Mouse (Mus musculus): Measurements from ENCODE around the gene Zmiz1. TPM values are rescaled to one million over a fixed set of nuclear protein-coding genes. Genes with fewer than 3 reads are reported as not detected.

Zmiz1 gene
- total and polyA plus RNA-seq, 3 experiments: 0.09 to 0.16 TPM; not detected in 1

DNA sequence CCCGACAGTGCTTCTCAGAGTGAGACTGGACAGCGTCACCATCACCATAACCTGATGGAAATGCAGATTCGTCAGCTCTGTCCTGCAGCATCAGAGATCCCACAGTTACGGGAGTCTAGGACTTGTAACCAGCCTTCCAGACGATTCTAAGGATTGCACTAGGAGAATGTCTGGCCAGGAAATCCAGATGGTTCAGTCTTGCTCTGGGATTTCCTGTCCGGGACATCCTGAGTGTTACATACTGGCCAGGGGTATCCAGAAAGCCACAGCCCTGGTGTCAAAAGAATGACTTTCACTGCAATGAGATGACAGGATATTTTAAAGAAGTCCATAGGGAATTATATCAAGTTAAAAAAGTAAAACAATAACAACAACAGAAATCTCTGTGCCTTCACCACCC is 165.7 kb downstream of the Zmiz1 start:
- Histone ChIP-seq H3K4me1 (ENCODE audit: insufficient read depth, low read depth, low read length) (no peaks in the 10 kb centered on the region), H3K4me3 (ENCODE audit: low read depth, low read length) (no peak overlapping the region), H3K36me3 (replicated peaks) (no peaks in the 10 kb centered on the region), H3K9me3 (replicated peaks) (peaks cover 70% of the 10 kb centered on the region), H3K27me3 (ENCODE audit: insufficient read depth, low read length) (no peaks in the 10 kb centered on the region)
- DNase-seq (ENCODE audit: low spot score) (no peak), ATAC-seq (ENCODE audit: extremely low read depth, insufficient number of reproducible peaks, low FRiP score, poor library complexity, severe bottlenecking) (no peak)
- no peak for TF ChIP-seq POLR2AphosphoS5 (IDR thresholded peaks at IDR 0.05; ENCODE audit: insufficient replicate concordance, low read depth, low read length)
- TF ChIP-seq TAL1 (conservative IDR thresholded peaks at IDR 0.05; ENCODE audit: low read depth, low read length): no peak
- TF ChIP-seq GATA1 (IDR thresholded peaks at IDR 0.05; ENCODE audit: borderline replicate concordance, low read length): no peak
- no peak for TF ChIP-seq CTCF (IDR thresholded peaks at IDR 0.05; ENCODE audit: low read depth, low read length)
- TF ChIP-seq GATA2 (IDR thresholded peaks at IDR 0.05; ENCODE audit: borderline replicate concordance, low read depth, low read length): no peak

DNA sequence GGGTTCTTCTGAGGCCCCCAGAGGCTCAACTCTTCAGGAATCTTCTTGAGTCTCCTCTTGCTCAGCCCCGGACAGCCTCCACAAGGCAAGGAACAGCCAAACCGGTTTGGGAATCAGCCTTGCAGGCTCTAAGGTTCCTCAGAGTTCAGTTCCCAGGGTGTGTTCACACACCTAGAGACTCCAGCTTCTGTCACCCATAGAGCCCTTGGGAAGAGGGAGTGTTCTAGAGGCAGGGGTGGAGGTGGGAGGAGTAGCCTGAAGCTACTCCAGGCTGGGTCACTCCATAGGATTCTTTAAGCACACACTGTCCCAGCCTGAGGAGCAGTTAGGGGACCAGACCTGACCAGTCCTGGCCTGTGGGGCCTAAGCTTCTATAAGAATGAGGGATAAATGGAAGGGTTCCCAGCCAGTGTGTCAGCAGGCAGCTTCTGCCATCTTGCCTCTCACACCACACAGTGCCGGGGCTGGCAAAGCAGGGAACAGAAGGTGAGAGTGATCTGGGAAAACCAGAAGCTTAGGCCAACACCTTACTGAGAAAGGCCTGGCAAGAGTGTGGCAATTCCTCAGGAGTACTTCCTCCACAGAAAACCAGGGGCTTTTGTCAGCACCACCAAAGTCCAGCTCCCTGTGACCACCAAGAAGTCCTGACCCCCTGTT is 168.7 kb downstream of the Zmiz1 start:
- Histone ChIP-seq H3K9me3 (replicated peaks) (peaks cover 75% of the 10 kb centered on the region), H3K4me3 (ENCODE audit: low read depth, low read length) (no peak overlapping the region), H3K36me3 (replicated peaks) (no peaks in the 10 kb centered on the region), H3K4me1 (ENCODE audit: insufficient read depth, low read depth, low read length) (no peaks in the 10 kb centered on the region), H3K27me3 (ENCODE audit: insufficient read depth, low read length) (no peaks in the 10 kb centered on the region)
- no peak for DNase-seq (ENCODE audit: low spot score)
- ATAC-seq (ENCODE audit: extremely low read depth, insufficient number of reproducible peaks, low FRiP score, poor library complexity, severe bottlenecking): no peak
- TF ChIP-seq GATA2 (IDR thresholded peaks at IDR 0.05; ENCODE audit: borderline replicate concordance, low read depth, low read length): no peak
- TF ChIP-seq TAL1 (conservative IDR thresholded peaks at IDR 0.05; ENCODE audit: low read depth, low read length): no peak
- no peak for TF ChIP-seq GATA1 (IDR thresholded peaks at IDR 0.05; ENCODE audit: borderline replicate concordance, low read length)
- TF ChIP-seq CTCF (IDR thresholded peaks at IDR 0.05; ENCODE audit: low read depth, low read length): no peak
- no peak for TF ChIP-seq POLR2AphosphoS5 (IDR thresholded peaks at IDR 0.05; ENCODE audit: insufficient replicate concordance, low read depth, low read length)

DNA sequence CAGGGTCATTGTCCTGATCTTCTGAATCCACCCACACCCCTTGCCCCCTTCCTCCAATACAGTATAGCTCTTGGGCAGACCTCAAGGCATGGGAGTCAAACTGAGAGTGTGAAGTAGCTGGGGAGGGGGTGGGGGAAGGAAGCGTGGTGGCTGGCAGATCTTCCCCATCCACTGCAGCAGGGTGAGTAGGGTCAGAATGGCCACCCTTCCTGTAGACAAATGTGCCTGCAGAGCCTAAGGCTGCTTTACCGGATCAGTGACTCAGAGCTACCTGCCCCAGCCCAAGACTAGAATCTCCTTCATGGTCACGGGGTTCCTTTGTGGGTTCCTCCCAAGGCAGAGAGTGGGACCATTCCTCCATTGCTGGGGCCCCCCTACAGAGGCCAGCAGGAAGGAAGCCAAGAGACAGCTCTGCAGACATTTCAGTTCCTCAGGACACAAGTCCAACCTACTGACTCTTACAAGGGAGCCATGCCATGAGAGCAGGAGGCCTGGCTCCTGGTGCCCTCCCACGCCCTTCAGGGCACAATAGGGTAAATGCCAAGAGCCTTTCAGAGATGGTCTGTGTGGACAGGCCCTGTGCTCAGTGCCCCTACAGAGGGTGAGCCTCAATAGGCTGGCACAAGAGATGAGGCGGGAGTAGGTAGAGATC is 169.6 kb downstream of the Zmiz1 start:
- no peak for TF ChIP-seq CTCF (IDR thresholded peaks at IDR 0.05; ENCODE audit: low read depth, low read length)
- TF ChIP-seq GATA2 (IDR thresholded peaks at IDR 0.05; ENCODE audit: borderline replicate concordance, low read depth, low read length): no peak
- no peak for TF ChIP-seq POLR2AphosphoS5 (IDR thresholded peaks at IDR 0.05; ENCODE audit: insufficient replicate concordance, low read depth, low read length)
- no peak for TF ChIP-seq TAL1 (conservative IDR thresholded peaks at IDR 0.05; ENCODE audit: low read depth, low read length)
- no peak for TF ChIP-seq GATA1 (IDR thresholded peaks at IDR 0.05; ENCODE audit: borderline replicate concordance, low read length)
- Histone ChIP-seq H3K36me3 (replicated peaks) (no peaks in the 10 kb centered on the region), H3K4me1 (ENCODE audit: insufficient read depth, low read depth, low read length) (no peaks in the 10 kb centered on the region), H3K9me3 (replicated peaks) (peaks cover 78% of the 10 kb centered on the region), H3K4me3 (ENCODE audit: low read depth, low read length) (no peak overlapping the region), H3K27me3 (ENCODE audit: insufficient read depth, low read length) (no peaks in the 10 kb centered on the region)
- ATAC-seq (ENCODE audit: extremely low read depth, insufficient number of reproducible peaks, low FRiP score, poor library complexity, severe bottlenecking): no peak
- DNase-seq (ENCODE audit: low spot score): no peak

DNA sequence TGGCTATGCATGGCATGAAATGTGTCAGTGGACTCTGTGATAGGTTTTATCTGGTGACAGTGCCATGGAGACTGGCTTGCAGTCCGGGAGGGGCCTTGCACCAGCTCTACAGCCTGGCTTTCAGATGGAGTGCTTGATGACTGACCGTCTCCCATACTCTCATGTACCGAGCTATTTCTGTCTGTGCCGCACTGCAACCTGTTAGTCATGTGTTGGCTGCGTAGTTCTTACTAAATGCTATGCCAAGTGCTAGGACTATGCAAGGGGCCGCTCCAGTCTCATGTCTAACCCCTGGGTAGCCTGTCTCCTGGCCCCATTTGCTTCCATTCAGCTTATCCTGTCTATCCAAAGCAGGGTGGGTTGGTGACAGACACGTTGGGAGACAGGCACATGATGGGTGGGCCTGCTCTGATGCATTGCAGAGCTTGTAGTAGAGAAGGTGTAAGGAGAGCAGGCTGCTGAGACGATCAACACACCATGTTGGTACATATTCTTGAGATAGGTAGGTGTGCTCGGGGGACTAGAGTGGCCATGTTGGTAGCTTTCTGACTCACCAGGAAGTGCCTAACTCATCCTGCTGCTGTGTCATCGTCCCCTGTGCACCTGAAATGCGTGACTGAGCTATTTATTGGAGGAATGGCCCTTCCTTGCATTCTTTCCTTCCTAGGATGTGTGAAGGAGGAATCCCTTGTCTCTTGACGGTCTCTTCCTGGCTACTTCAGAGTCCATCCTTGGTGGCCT is 171.1 kb downstream of the Zmiz1 start:
- H3K4me3 ChIP-seq (ENCODE audit: low read depth, low read length): no peak overlapping the region
- peaks cover 78% of the 10 kb centered on the region for H3K9me3 ChIP-seq (replicated peaks)
- H3K27me3 ChIP-seq (ENCODE audit: insufficient read depth, low read length): no peaks in the 10 kb centered on the region
- ATAC-seq (ENCODE audit: extremely low read depth, insufficient number of reproducible peaks, low FRiP score, poor library complexity, severe bottlenecking) (no peak), DNase-seq (ENCODE audit: low spot score) (no peak)
- no peaks in the 10 kb centered on the region for H3K4me1 ChIP-seq (ENCODE audit: insufficient read depth, low read depth, low read length)
- no peak for TF ChIP-seq GATA2 (IDR thresholded peaks at IDR 0.05; ENCODE audit: borderline replicate concordance, low read depth, low read length)
- no peak for TF ChIP-seq GATA1 (IDR thresholded peaks at IDR 0.05; ENCODE audit: borderline replicate concordance, low read length)
- no peak for TF ChIP-seq POLR2AphosphoS5 (IDR thresholded peaks at IDR 0.05; ENCODE audit: insufficient replicate concordance, low read depth, low read length)
- no peak for TF ChIP-seq CTCF (IDR thresholded peaks at IDR 0.05; ENCODE audit: low read depth, low read length)
- no peak for TF ChIP-seq TAL1 (conservative IDR thresholded peaks at IDR 0.05; ENCODE audit: low read depth, low read length)
- H3K36me3 ChIP-seq (replicated peaks): no peaks in the 10 kb centered on the region

DNA sequence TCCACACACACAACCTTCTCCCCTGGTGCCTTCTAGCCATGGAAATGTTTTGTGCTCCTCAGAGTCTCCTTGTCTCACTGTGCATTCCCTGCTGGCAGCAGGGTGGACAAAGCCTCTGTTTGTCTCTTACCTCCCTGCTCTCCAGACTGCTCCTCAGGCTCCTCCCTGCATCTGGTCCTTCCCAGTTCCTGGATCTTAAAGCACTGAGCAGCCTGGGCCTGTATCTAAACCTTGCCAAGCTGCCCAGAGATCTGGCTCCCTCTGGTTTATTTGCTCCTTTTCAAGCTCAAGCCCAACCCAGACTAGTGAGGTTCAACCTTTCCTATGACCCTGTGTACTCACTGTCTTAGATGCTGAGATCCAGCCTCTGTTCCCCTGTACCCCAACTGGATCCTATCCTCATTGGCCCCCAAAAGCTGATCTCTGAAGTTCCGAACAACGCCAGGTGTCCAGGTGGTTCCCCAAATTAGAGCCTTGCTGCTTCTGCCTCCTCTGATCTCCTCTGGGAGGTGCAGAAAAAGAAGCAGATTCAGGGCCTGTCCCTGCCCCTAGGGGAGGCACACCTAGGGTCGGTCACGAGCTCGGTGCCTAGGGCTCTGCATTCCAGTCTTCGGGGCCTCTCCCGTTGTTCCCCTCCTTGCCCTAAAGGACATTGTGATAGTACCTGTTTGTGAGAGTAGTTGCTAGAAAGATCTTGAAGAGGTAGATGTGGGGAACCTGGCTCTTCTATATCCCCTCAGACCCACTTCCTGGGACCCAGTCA is 171.8 kb downstream of the Zmiz1 start:
- Histone ChIP-seq H3K27me3 (ENCODE audit: insufficient read depth, low read length) (no peaks in the 10 kb centered on the region), H3K4me3 (ENCODE audit: low read depth, low read length) (no peak overlapping the region), H3K4me1 (ENCODE audit: insufficient read depth, low read depth, low read length) (no peaks in the 10 kb centered on the region), H3K36me3 (replicated peaks) (no peaks in the 10 kb centered on the region), H3K9me3 (replicated peaks) (peaks cover 75% of the 10 kb centered on the region)
- TF ChIP-seq GATA2 (IDR thresholded peaks at IDR 0.05; ENCODE audit: borderline replicate concordance, low read depth, low read length): no peak
- DNase-seq (ENCODE audit: low spot score): no peak
- no peak for ATAC-seq (ENCODE audit: extremely low read depth, insufficient number of reproducible peaks, low FRiP score, poor library complexity, severe bottlenecking)

DNA sequence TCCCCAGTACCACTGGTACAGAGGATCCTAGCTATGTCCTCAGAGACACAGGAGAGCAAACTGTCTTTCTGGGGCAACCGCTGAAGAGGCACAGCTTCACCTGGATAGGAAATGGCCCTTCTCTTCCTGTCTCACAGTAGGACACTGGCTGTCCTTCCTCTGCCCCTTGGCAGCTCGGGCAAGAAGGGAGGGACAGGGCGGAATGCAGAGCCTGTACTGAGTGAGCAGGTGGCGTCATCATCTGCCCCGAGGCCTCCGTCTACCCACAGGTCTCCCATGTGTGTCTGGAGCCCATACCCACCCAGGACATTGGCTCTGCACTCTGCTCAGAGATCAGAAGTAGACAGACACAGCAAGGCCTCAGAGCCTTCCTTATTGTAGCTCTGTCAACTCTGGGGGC is 172.5 kb downstream of the Zmiz1 start:
- TF ChIP-seq POLR2AphosphoS5 (IDR thresholded peaks at IDR 0.05; ENCODE audit: insufficient replicate concordance, low read depth, low read length): no peak
- TF ChIP-seq GATA2 (IDR thresholded peaks at IDR 0.05; ENCODE audit: borderline replicate concordance, low read depth, low read length): no peak
- TF ChIP-seq GATA1 (IDR thresholded peaks at IDR 0.05; ENCODE audit: borderline replicate concordance, low read length): no peak
- no peak for TF ChIP-seq TAL1 (conservative IDR thresholded peaks at IDR 0.05; ENCODE audit: low read depth, low read length)
- TF ChIP-seq CTCF (IDR thresholded peaks at IDR 0.05; ENCODE audit: low read depth, low read length): no peak
- Histone ChIP-seq H3K27me3 (ENCODE audit: insufficient read depth, low read length) (no peaks in the 10 kb centered on the region), H3K4me1 (ENCODE audit: insufficient read depth, low read depth, low read length) (no peaks in the 10 kb centered on the region), H3K36me3 (replicated peaks) (no peaks in the 10 kb centered on the region), H3K4me3 (ENCODE audit: low read depth, low read length) (no peak overlapping the region), H3K9me3 (replicated peaks) (peaks cover 75% of the 10 kb centered on the region)
- no peak for DNase-seq (ENCODE audit: low spot score)
- no peak for ATAC-seq (ENCODE audit: extremely low read depth, insufficient number of reproducible peaks, low FRiP score, poor library complexity, severe bottlenecking)

All from G1E (cell line).